Mouse (Mus musculus): ENCODE measurements at regions not wholly inside any gene's neighbourhood (a gene's known extent, or its start where the extent isn't known, plus 50 kb on each side); places are given as distances from the start of the nearest gene placed in this dataset.

GRCm38 (mm10) chr8:50180682-50181081 lies 1336.9 kb upstream of the Tenm3 start:
- DNase-seq (ENCODE audit: low spot score), result no peak

GRCm38 (mm10) chr8:50164773-50165454 lies 1321.2 kb upstream of the Tenm3 start:
- no peak for DNase-seq (ENCODE audit: low spot score)

GRCm38 (mm10) chr8:50161076-50161475 lies 1317.3 kb upstream of the Tenm3 start:
- no peak for DNase-seq (ENCODE audit: low spot score)

- peak; percentile 21 for DNase-seq (ENCODE audit: low spot score)
Measured at GRCm38 (mm10) chr8:50160326-50160725, 1316.6 kb upstream of the Tenm3 start.

- DNase-seq (ENCODE audit: low spot score), result no peak
Measured at GRCm38 (mm10) chr8:50139876-50140275, 1296.1 kb upstream of the Tenm3 start.

GRCm38 (mm10) chr8:50120041-50120440 lies 1276.3 kb upstream of the Tenm3 start:
- DNase-seq (ENCODE audit: low spot score), result peak; percentile 66

- peak; percentile 35 for DNase-seq (ENCODE audit: low spot score)
Measured at GRCm38 (mm10) chr8:50082378-50082777, 1238.6 kb upstream of the Tenm3 start.

- DNase-seq (ENCODE audit: low spot score), result no peak
Measured at GRCm38 (mm10) chr8:50037096-50037495, 1193.3 kb upstream of the Tenm3 start.

GRCm38 (mm10) chr8:50027544-50027943 lies 1183.8 kb upstream of the Tenm3 start:
- DNase-seq (ENCODE audit: low spot score), result no peak

- DNase-seq (ENCODE audit: low spot score), result no peak
Measured at GRCm38 (mm10) chr8:50007546-50007945, 1163.8 kb upstream of the Tenm3 start.

GRCm38 (mm10) chr8:50004254-50004653 lies 1160.5 kb upstream of the Tenm3 start:
- no peak for DNase-seq (ENCODE audit: low spot score)

- no peak for DNase-seq (ENCODE audit: low spot score)
Measured at GRCm38 (mm10) chr8:50003641-50004040, 1159.9 kb upstream of the Tenm3 start.

GRCm38 (mm10) chr8:49998281-49999037 lies 1154.7 kb upstream of the Tenm3 start:
- DNase-seq (ENCODE audit: low spot score), result peak; percentile 15
